Mouse (Mus musculus) monocyte, adult 59 days (primary cell): ENCODE data around the gene Kdm4b. TPM values are rescaled to one million over a fixed set of nuclear protein-coding genes. Genes with fewer than 3 reads are reported as not detected.

ENCODE experiments used
- total RNA-seq, 2 experiments: library from RNA; stranded (reverse); gene quantifications; one replicate each; pipeline ENCODE4 v1.2.4; 2023

Kdm4b gene
- 10 to 100 TPM; 30.1 to 31.2 TPM for total RNA-seq

GRCm38 (mm10) chr17:56325450-56326152 is at the start of gene Kdm4b:
TSS of gene Kdm4b (plus strand) at chr17:56326062.

GRCm38 (mm10) chr17:56276643-56277566 is 49.0 kb upstream of the Kdm4b start, which contains the start of gene Ticam1:
TSS of gene Ticam1 (minus strand) at chr17:56276786.

GRCm38 (mm10) chr17:56292531-56293222 is 33.2 kb upstream of the Kdm4b start, which contains the start of gene Plin3:
TSS of gene Plin3 (minus strand) at chr17:56292873.

GRCm38 (mm10) chr17:56300186-56300585 is 25.7 kb upstream of the Kdm4b start, which contains the start of gene Arrdc5:
TSS of gene Arrdc5 (minus strand) at chr17:56300286.

GRCm38 (mm10) chr17:56303160-56303846 is 22.6 kb upstream of the Kdm4b start, which contains the start of gene Uhrf1:
TSS of gene Uhrf1 (plus strand) at chr17:56303321.

Other genes with a start within 250 kb of the Kdm4b start
- 10 to 100 TPM; 48.3 to 48.7 TPM for gene Hdgfl2, start 246.4 kb upstream of the Kdm4b start, total RNA-seq
- not detected for gene Plin4, start 216.3 kb upstream of the Kdm4b start, total RNA-seq
- not detected for gene Plin5, start 208.5 kb upstream of the Kdm4b start, total RNA-seq
- gene Lrg1, start 204.1 kb upstream of the Kdm4b start, total RNA-seq, result 1 to 10 TPM in 1 of 2 experiments, not detected in 1; 3.7 TPM
- 1 to 10 TPM; 2.7 to 3.7 TPM for gene Sema6b, start 185.7 kb upstream of the Kdm4b start, total RNA-seq
- gene Tnfaip8l1, start 163.6 kb upstream of the Kdm4b start, total RNA-seq, result under 1 TPM; 0.33 to 0.39 TPM
- gene Mydgf, start 142.1 kb upstream of the Kdm4b start, total RNA-seq, result 10 to 100 TPM; 43.5 to 54.0 TPM
- gene Dpp9, start 107.2 kb upstream of the Kdm4b start, total RNA-seq, result 10 to 100 TPM; 38.8 to 43.3 TPM
- gene Fem1a, start 69.3 kb upstream of the Kdm4b start, total RNA-seq, result 10 to 100 TPM; 17.3 to 18.1 TPM
- 10 to 100 TPM; 25.5 to 30.4 TPM for gene Ticam1, start 49.3 kb upstream of the Kdm4b start, total RNA-seq
- gene Plin3, start 33.2 kb upstream of the Kdm4b start, total RNA-seq, result 10 to 100 TPM; 24.0 to 26.1 TPM
- gene Arrdc5, start 25.8 kb upstream of the Kdm4b start, total RNA-seq, result not detected
- gene Uhrf1, start 22.7 kb upstream of the Kdm4b start, total RNA-seq, result 1 to 10 TPM; 1.5 to 2.3 TPM
- 10 to 100 TPM; 51.6 to 65.6 TPM for gene Ptprs, start 150.4 kb downstream of the Kdm4b start, total RNA-seq
- gene Znrf4, start 186.4 kb downstream of the Kdm4b start, total RNA-seq, result not detected
- 1 to 10 TPM; 4.5 to 7.7 TPM for gene Gm20219, start 228.3 kb downstream of the Kdm4b start, total RNA-seq